Mouse (Mus musculus) heart, postnatal 14 days (tissue): ENCODE data around the gene Chst13. TPM values are rescaled to one million over a fixed set of nuclear protein-coding genes. Genes with fewer than 3 reads are reported as not detected.

ENCODE experiments used
- DNase-seq, 2 experiments: peaks; one replicate each; pipeline ENCODE4 v3.0.0; 2021 to 2022
- intact Hi-C: fragments of 180-260 bp; cut with DNase I; formaldehyde crosslinking; loops from one replicate; pipeline ENCODE4 v1.15.1; 2025
- total RNA-seq, 2 experiments: library from RNA; stranded (reverse); gene quantifications; 2 replicates each; pipeline ENCODE4 v1.2.3; 2021

The Chst13 gene
- total RNA-seq, 2 experiments from 2014 or later = 0.12 TPM; not detected in 1

- DNase-seq = no peak
- intact Hi-C loops = loop anchor here (10.0 kb wide), 1 partner anchor 637 kb away; no protein-coding TSS in a partner anchor
Observed at GRCm38 (mm10) chr6:90321811-90322210, 3.2 kb downstream of the Chst13 start.

- DNase-seq = no peak
- intact Hi-C loops = loop anchor here (10.0 kb wide), 1 partner anchor 636 kb away; no protein-coding TSS in a partner anchor
Observed at GRCm38 (mm10) chr6:90320429-90320828, 4.6 kb downstream of the Chst13 start.

- DNase-seq = peak; percentile 47 to 50
- intact Hi-C loops = loop anchor here (10.0 kb wide), 1 partner anchor 635 kb away; no protein-coding TSS in a partner anchor
Observed at GRCm38 (mm10) chr6:90319475-90320191, 5.4 kb downstream of the Chst13 start.

- DNase-seq = no peak
- intact Hi-C loops = no loop called here
Observed at GRCm38 (mm10) chr6:90319019-90319418, 6.0 kb downstream of the Chst13 start.

- intact Hi-C loops = no loop called here
- DNase-seq = no peak
Observed at GRCm38 (mm10) chr6:90317510-90318258, 7.3 kb downstream of the Chst13 start.

- intact Hi-C loops = no loop called here
- no peak for DNase-seq
Observed at GRCm38 (mm10) chr6:90315961-90316360, 9.0 kb downstream of the Chst13 start.

DNA sequence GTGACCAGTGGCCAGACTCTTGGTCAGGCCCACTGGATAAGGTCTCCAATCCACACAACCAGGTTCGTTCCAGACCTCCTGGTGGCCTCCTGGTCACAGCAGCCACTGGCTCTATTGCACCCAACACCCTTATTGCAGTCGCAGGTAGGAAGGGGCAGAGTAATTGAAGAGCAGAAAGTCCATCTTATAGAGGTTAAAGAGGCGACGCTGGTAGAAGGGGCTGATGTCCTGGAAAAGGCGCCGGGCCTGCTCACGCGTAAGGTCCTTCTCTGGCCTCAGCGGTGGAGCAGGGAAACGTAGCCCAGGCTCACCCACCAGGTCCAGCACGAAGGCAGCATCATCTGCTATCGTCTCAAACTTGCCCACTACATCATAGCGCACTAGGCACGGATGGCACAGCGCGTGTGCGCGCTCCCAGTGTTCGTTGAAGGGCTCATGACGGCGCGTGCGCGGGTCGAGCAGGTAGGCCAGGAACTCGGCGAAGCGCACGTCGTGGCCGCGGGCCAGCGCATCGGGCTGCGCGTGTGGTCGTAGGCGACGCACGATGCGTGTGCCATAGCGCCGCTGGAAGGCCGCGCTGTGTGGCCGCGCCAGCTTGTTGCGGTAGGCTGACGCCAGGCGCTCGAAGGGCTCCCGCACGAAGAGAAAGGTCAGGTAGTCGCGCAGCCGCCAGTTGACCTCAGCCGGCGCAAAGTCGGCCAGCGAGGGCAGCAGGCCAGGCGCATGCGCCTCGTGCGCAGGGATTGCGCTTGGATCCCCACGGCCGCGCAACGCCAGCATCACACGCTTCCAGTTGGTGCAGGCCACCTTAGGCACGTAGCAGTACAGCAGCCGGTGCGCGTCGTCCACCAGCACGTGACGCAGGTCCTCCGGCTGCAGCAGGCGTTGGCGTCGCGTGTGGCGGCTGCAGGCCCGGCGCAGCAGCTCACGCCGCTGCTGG, 15.9 kb downstream of the Chst13 start:
- DNase-seq = no peak
- intact Hi-C loops = no loop called here

DNA sequence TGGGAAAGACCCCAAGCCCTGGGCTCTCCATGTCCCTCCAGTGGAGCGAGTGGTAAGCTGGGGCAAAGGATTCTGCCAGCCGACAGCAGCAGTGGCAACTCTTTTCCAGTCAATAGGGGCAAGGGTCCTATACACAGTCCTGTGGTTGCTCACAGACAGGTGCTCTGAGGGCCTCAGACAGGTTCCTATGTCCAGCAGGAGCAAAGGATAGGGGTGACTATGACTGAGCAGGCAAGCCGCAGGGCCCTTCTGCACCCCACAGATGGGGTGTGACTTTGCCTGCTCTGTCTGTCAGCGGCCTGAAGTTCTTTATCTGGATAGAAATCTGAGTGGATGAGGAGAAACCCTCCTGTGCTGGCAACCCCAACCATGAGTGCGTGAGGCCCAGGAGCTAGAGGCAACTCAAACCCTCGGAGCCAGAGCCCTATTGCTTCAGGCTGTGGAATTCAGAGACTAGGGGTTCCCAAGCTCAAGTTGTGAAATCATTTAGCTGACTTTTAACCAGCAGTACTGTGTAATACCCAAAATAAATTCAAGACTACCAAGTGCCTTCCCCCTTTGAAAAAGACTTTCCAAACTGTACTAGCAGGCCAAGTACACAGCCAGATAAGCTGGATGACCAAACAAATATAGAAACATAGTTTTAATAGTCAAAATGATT, 18.5 kb downstream of the Chst13 start:
- intact Hi-C loops = no loop called here
- DNase-seq = no peak

DNA sequence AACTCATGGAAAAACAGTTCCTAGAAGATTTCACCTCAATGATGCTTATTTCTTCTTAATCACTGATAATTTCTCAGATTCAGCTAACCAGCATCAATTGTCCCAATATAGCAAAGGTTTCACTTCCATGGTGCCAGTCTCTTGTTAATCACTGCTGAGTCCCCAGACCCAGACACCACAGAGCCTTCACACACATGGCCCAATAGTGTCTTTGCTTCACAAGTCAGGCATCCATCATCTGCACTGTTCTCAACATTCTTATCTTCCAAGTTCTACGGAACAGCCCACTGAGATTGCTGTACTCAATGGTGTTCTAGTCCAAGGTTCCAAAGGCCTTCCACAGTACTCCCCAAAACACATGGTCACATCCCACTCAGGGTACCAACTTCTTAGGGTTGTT, 24.1 kb downstream of the Chst13 start, which contains the start of gene BC048671:
BC048671 (plus strand) TSS at position 301 of the 400 bp plus-strand sequence.
- no peak for DNase-seq
- intact Hi-C loops = no loop called here

GRCm38 (mm10) chr6:90288265-90288664, 36.7 kb downstream of the Chst13 start:
- intact Hi-C loops = no loop called here
- peak in 1 of 2 experiments; percentile 18 for DNase-seq

Other genes starting within 250 kb of the Chst13 start
- not detected for gene Vmn1r49, start 246.7 kb downstream of the Chst13 start, total RNA-seq
- not detected for gene Vmn1r50, start 223.8 kb downstream of the Chst13 start, total RNA-seq
- gene Vmn1r51, start 202.6 kb downstream of the Chst13 start, total RNA-seq = not detected
- not detected for gene Vmn1r52, start 150.4 kb downstream of the Chst13 start, total RNA-seq
- not detected for gene V1ra8, start 122.4 kb downstream of the Chst13 start, total RNA-seq
- gene Vmn1r53, start 100.7 kb downstream of the Chst13 start, total RNA-seq = not detected
- gene Vmn1r54, start 78.9 kb downstream of the Chst13 start, total RNA-seq = not detected
- gene BC048671, start 24.0 kb downstream of the Chst13 start, total RNA-seq = not detected
- not detected for gene Uroc1, start 8.1 kb upstream of the Chst13 start, total RNA-seq
- gene Zxdc, start 44.3 kb upstream of the Chst13 start, total RNA-seq = 10 to 100 TPM; 15.8 to 16.3 TPM
- under 1 TPM in 1 of 2 experiments, not detected in 1; 0.14 TPM for gene Cfap100, start 103.6 kb upstream of the Chst13 start, total RNA-seq
- gene Klf15, start 137.4 kb upstream of the Chst13 start, total RNA-seq = 10 to 100 TPM; 43.5 to 44.3 TPM
- gene Aldh1l1, start 161.2 kb upstream of the Chst13 start, total RNA-seq = 1 to 10 TPM in 1 of 2 experiments, under 1 TPM in 1; 0.90 to 2.7 TPM